Mouse (Mus musculus) testis, adult 2 months (tissue): ENCODE data around the gene Otub1. TPM values are rescaled to one million over a fixed set of nuclear protein-coding genes. Genes with fewer than 3 reads are reported as not detected.
A peak's percentile ranks its signal among the peaks of the same experiment; 100 is the strongest.

ENCODE experiments used
- H3K27ac ChIP-seq: fragments of 200-500 bp; 2 replicates; pipeline ENCODE4 v1.5.1; 2012; ENCODE audit warnings: low read depth, low read length; ENCODE audit not compliant: control insufficient read depth, insufficient read depth
- H3K27me3 ChIP-seq: fragments of 200-500 bp; 2 replicates; pipeline ENCODE4 v1.6.1; 2012; ENCODE audit warnings: mild to moderate bottlenecking, low read length, moderate library complexity; ENCODE audit not compliant: control insufficient read depth, insufficient read depth
- H3K36me3 ChIP-seq: fragments of 200-500 bp; 2 replicates; pipeline ENCODE4 v1.6.1; 2012; ENCODE audit warnings: mild to moderate bottlenecking, low read length; ENCODE audit not compliant: control insufficient read depth, insufficient read depth
- H3K4me1 ChIP-seq: fragments of 200-500 bp; 2 replicates; pipeline ENCODE4 v1.6.1; 2012; ENCODE audit warnings: low read length; ENCODE audit not compliant: control insufficient read depth, insufficient read depth
- H3K4me3 ChIP-seq: fragments of 200-500 bp; 2 replicates; pipeline ENCODE4 v1.5.1; 2012; ENCODE audit warnings: low read depth, mild to moderate bottlenecking, low read length, moderate library complexity, mixed read lengths; ENCODE audit not compliant: control insufficient read depth
- CTCF ChIP-seq: fragments of 200-500 bp; IDR thresholded peaks from 2 replicates; pipeline ENCODE4 v1.5.1; 2012; ENCODE audit warnings: low read depth, mild to moderate bottlenecking, inconsistent platforms, low read length, moderate library complexity; ENCODE audit not compliant: control insufficient read depth, insufficient read depth, insufficient replicate concordance
- POLR2A ChIP-seq: fragments of 200-500 bp; IDR thresholded peaks from 2 replicates; pipeline ENCODE4 v1.6.1; 2012; ENCODE audit warnings: low read depth, mild to moderate bottlenecking, inconsistent platforms, low read length, moderate library complexity; ENCODE audit not compliant: control insufficient read depth
- polyA plus RNA-seq: library from polyadenylated mRNA; depleted of rRNA; stranded (reverse); fragments of >200 nt; gene quantifications from 2 replicates; pipeline ENCODE4 v1.2.3, GENCODE M21; 2012

Gene Otub1
- polyA plus RNA-seq, 1 experiment: 49.4 TPM

- Histone ChIP-seq H3K36me3 (no peaks in the 10 kb centered on the region), H3K4me3 (peak overlapping the region; percentile 64), H3K4me1 (peaks cover 14% of the 10 kb centered on the region), H3K27me3 (no peaks in the 10 kb centered on the region; the same call in 1 of the 2 replicates), H3K27ac (no peak overlapping the region)
- TF ChIP-seq CTCF (no peak), POLR2A (no peak)
Measured at GRCm38 (mm10) chr19:7165509-7166199, 40.5 kb downstream of the Otub1 start.

GRCm38 (mm10) chr19:7164820-7165323 is 41.2 kb downstream of the Otub1 start:
- no peak for TF ChIP-seq POLR2A
- no peak for TF ChIP-seq CTCF
- peak overlapping the region; percentile 64 for H3K4me3 ChIP-seq
- 0 out of 2 replicates have a peak overlapping the region, but pooled peaks have one; percentile 20 for H3K27ac ChIP-seq
- no peaks in the 10 kb centered on the region; the same call in 1 of the 2 replicates for H3K27me3 ChIP-seq
- peaks cover 14% of the 10 kb centered on the region for H3K4me1 ChIP-seq
- H3K36me3 ChIP-seq: no peaks in the 10 kb centered on the region

DNA sequence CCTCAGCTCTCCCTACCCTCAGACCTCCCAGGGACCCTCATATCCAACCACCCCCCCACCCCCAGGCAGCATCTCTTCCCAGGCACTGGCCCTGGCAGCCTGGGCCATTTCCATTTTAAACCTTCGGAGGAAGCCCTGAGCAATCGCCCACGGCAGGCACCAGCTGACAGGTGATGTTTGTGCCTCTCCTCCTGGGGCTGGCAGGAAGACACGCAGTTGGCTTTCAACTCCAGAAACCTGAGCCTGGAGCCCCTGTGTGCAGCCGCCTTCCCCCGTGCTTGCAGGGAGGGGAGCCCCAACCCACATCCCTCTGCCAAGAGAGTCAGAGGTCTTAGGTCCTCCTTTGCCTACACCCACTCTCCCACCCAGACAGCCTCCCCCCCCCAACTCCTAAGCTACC is 41.9 kb downstream of the Otub1 start:
- H3K27me3 ChIP-seq: no peaks in the 10 kb centered on the region; the same call in 1 of the 2 replicates
- H3K4me1 ChIP-seq: peaks cover 14% of the 10 kb centered on the region
- no peak overlapping the region for H3K27ac ChIP-seq
- no peak overlapping the region for H3K4me3 ChIP-seq
- TF ChIP-seq CTCF (no peak), POLR2A (no peak)
- no peaks in the 10 kb centered on the region for H3K36me3 ChIP-seq

DNA sequence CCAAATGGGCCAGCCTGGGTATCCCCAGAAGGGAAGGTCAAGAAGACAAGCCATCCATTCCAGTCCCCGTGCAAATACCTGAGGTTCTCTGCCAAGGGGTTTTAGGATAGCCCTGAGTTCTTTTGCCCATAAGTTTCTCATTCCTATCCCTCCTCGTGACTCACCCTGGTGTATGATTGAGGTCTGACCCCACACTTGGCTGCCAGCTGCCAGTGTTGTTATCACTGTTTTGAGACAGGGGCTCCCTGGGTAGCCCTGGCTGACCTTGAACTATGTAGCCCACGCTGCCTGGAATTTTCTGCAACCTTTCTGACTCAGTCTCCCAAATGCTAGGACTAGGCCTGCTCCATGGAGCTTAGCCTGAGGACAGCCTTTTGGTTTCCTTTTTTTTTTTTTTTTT is 45.1 kb downstream of the Otub1 start:
- no peak for TF ChIP-seq CTCF
- TF ChIP-seq POLR2A: no peak
- Histone ChIP-seq H3K36me3 (no peaks in the 10 kb centered on the region), H3K27me3 (no peaks in the 10 kb centered on the region; the same call in 1 of the 2 replicates), H3K4me1 (peaks cover 9% of the 10 kb centered on the region), H3K27ac (no peak overlapping the region), H3K4me3 (no peak overlapping the region)

DNA sequence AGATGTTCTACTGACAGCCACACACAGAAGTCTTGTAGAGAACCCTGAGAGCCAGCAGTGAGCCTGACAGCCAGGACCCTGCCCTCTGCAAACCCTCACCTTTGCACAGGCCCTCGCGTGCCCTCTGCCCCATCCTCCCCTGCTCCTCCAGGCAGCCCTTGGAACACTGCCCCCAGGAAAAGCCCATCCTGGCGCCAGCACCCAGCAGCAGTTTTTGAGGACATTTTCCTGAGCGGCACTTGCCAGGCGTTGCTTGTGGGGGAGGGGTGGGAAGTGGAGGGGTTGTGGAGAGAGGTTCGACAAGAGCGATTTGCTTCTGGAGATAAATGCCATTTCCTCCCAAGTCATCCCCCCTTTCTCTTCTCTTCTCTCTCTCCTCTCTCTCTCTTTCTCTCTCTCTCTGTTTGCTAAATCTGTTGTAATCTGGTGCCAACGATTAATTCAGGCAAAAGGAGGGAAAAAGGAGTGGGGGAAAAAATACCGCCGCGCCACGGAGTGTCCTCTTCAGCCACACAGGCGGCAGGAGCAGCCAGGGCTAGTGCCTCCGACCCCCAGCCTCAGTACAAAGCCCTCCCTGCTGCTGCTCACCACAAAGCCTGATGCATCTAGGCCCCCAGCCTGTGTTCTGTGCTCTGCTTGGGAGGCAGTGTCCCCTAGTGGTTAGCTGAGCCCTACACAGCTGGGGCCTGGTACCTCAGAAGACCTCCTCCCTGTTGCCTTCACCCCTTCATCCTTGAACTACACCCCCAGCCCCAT is 45.8 kb downstream of the Otub1 start:
- Histone ChIP-seq H3K27ac (no peak overlapping the region), H3K36me3 (no peaks in the 10 kb centered on the region), H3K27me3 (no peaks in the 10 kb centered on the region), H3K4me1 (peaks cover 9% of the 10 kb centered on the region), H3K4me3 (no peak overlapping the region)
- peak; percentile 57; the same call in 1 of the 2 replicates for TF ChIP-seq CTCF
- TF ChIP-seq POLR2A: no peak

GRCm38 (mm10) chr19:7157734-7158133 is 48.4 kb downstream of the Otub1 start:
- Histone ChIP-seq H3K4me3 (no peak overlapping the region), H3K4me1 (peaks cover 8% of the 10 kb centered on the region; the same call in 1 of the 2 replicates), H3K36me3 (no peaks in the 10 kb centered on the region), H3K27me3 (no peaks in the 10 kb centered on the region), H3K27ac (no peak overlapping the region)
- TF ChIP-seq CTCF (no peak), POLR2A (no peak)

DNA sequence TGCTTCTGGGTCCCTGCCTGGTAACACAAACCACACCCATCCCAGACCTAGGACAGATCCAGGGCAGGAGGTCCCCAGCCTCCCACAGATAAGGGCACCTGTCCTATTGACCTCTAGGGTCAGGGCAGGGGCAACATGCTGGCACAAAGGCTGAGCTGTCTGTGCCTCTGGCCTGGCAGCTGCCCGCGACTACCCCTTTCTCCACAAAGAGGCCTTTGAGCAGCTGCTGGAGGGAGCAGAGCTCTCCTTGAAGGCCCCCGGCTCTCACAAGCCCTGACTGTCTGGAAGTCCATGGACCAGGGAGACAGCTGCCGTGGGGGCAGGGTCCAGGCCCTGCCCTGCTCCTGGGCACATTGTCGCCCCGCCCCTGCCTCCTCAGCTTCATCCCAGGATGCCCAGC is 50.9 kb downstream of the Otub1 start:
- H3K27me3 ChIP-seq: no peaks in the 10 kb centered on the region
- H3K27ac ChIP-seq: no peak overlapping the region
- TF ChIP-seq POLR2A: no peak
- no peak for TF ChIP-seq CTCF
- peaks cover 15% of the 10 kb centered on the region for H3K4me1 ChIP-seq
- H3K36me3 ChIP-seq: no peaks in the 10 kb centered on the region
- no peak overlapping the region for H3K4me3 ChIP-seq
